Mouse (Mus musculus): Measurements from ENCODE around the gene Ikbke. TPM values are rescaled to one million over a fixed set of nuclear protein-coding genes. Genes with fewer than 3 reads are reported as not detected.
"Not testable (repeated sequence)": the region's sequence is repeated elsewhere in the genome, so short reads cannot be mapped to it uniquely, and the experiment has no call there.

The Ikbke gene
- polyA plus RNA-seq, 1 experiment: 15.3 TPM

DNA sequence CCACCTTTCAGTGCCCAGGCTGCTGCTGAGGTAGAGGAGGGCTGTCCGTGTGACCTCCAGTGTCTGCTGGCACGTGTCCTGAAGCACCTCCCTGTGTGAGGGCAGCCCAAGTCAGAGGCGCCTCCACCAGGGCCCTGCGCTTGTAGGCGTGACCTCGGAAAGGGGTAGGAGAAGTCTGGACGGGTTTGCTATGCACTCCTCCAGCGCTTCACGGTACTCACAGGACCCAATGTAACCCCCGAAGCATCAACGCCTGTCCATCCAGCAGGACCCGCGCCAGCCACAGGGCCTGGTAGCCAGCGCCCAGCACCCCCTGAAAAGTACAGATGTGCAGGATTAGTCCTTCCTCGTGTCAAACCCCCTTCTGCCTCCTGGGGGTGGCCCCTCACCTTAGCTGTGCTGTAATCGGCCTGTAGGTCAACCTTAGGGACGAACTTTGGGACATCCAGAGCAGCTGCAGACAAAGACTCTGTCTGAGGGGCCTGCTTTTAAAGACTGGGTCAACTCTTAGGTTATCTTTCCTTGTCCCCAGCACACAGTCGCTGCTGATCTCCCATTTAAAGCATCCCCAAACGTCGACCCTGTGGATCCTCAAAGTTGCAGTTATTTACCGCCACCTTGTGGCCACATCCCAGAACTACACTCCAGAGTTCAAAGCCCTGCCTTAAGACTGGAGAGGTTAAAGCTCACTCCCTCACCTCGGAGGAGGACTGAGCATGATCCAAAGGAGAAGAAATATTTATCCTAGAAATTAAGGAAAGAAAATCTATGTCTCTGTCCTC is 9.4 kb downstream of the Ikbke start:
- TF ChIP-seq CTCF (IDR thresholded peaks at IDR 0.05; ENCODE audit: insufficient read depth, low read length) (peak; percentile 76), POLR2A (IDR thresholded peaks at IDR 0.05; ENCODE audit: borderline replicate concordance, extremely low read depth, low read depth, low read length) (no peak)
- peak; percentile 68 for DNase-seq
- no peaks in the 10 kb centered on the region for H3K4me1 ChIP-seq (ENCODE audit: control insufficient read depth, insufficient read depth, low read length)
- H3K4me3 ChIP-seq (replicated peaks; ENCODE audit: extremely low read depth, low read depth, low read length): no peak overlapping the region
- 39% methylated on average over 22 of the region's 22 CpGs for WGBS

DNA sequence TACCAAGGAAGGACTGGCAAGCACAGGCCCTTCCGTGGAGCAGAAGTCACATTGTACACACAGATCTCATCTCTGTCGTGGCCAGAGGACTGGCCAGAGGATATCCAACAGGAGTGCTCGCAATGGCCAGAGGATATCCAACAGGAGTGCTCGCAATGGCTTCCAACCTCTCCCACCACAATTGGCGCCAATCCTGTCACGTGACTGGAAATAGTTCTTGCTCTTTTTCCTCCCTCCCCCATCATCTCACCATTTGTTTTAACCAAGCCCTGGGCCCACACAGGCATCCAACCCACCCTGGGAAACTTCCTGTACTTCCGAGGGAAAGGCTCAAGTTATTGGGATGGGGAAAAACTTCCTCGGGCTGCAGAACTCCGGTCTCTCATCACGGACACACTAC is 10.6 kb downstream of the Ikbke start:
- no peak overlapping the region for H3K4me3 ChIP-seq (replicated peaks; ENCODE audit: extremely low read depth, low read depth, low read length)
- 77% methylated on average over 10 of the region's 10 CpGs for WGBS
- H3K4me1 ChIP-seq (ENCODE audit: control insufficient read depth, insufficient read depth, low read length): no peaks in the 10 kb centered on the region
- no peak for DNase-seq
- TF ChIP-seq POLR2A (IDR thresholded peaks at IDR 0.05; ENCODE audit: borderline replicate concordance, extremely low read depth, low read depth, low read length) (no peak), CTCF (IDR thresholded peaks at IDR 0.05; ENCODE audit: insufficient read depth, low read length) (no peak)

DNA sequence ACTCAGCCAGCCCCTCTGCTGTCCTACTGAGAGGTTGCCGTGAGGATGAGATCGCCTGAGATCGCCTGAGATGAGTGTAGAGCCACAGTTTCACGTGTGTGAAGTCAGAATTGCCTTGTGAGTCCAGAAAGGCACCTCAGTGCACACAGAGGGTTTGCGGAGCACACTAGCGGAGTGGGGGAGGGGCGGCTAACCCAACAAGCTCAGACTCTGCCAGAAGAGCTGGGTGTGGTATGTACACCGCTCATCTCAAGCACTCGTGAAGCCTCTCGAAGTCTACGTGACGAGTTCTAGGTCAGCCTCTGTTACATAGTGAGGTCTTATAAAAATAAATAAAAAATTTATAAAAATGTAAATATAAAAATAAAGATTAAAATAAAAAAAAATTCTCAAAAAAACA is 15.5 kb downstream of the Ikbke start:
- DNase-seq: no peak
- Histone ChIP-seq H3K4me3 (replicated peaks; ENCODE audit: extremely low read depth, low read depth, low read length) (no peak overlapping the region), H3K4me1 (ENCODE audit: control insufficient read depth, insufficient read depth, low read length) (no peaks in the 10 kb centered on the region)
- WGBS: 66% methylated on average over 12 of the region's 12 CpGs
- TF ChIP-seq POLR2A (IDR thresholded peaks at IDR 0.05; ENCODE audit: borderline replicate concordance, extremely low read depth, low read depth, low read length) (no peak), CTCF (IDR thresholded peaks at IDR 0.05; ENCODE audit: insufficient read depth, low read length) (no peak)

DNA sequence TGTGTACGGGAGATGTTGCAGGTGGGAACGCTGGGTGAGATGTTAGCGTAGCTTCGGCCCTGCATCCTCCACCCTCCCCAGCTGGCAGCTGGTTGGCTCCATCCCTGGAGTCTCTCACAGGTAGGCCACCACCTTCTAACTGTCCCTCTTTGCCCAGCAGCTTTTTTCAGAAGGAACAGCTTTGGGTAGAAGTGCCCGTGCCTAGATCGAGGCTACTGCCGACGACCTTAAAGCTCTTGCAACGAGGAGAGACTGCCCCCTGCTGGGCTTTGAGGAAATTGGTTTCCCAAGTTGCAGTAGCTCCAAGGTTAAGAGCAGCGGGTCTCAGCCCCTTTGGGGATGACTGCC is 19.1 kb downstream of the Ikbke start:
- H3K4me3 ChIP-seq (replicated peaks; ENCODE audit: extremely low read depth, low read depth, low read length): no peak overlapping the region
- no peaks in the 10 kb centered on the region for H3K4me1 ChIP-seq (ENCODE audit: control insufficient read depth, insufficient read depth, low read length)
- DNase-seq: peak; percentile 70
- WGBS: 35% methylated on average over 10 of the region's 10 CpGs
- TF ChIP-seq POLR2A (IDR thresholded peaks at IDR 0.05; ENCODE audit: borderline replicate concordance, extremely low read depth, low read depth, low read length): no peak
- TF ChIP-seq CTCF (IDR thresholded peaks at IDR 0.05; ENCODE audit: insufficient read depth, low read length): peak; percentile 87

DNA sequence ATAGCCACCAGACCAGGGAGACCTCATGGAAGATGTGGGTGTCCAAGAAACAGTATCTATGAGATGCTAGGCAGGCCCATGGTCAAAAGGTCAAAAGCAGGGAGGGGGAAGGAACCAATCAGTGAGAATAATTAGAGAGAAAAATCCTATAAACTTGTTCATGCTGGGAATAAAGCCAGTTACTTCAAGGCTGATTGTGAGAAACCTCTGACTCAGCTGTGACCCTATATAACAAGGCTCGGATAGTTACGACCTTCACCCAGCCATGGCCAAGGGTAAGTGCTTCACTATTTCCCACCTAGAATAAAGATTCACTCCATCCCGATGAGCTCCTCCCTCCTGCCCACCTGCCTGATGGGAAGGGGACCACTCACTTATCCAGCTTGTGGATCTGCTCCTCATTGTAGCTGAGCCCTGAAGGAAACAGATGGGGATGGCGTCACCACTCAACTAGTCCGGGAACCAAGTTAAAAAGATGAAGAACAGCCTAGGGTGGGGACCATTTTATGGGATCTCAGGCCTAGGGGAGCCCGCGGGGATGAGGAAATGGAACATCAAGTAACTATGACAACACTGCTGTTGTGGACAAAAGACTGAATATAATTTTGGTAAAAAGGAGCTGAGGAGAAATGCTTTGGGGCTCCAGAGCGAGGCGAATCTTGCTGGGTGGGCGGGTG is 19.6 kb downstream of the Ikbke start:
- 77% methylated on average over 10 of the region's 10 CpGs for WGBS
- TF ChIP-seq CTCF (IDR thresholded peaks at IDR 0.05; ENCODE audit: insufficient read depth, low read length): no peak
- no peak for TF ChIP-seq POLR2A (IDR thresholded peaks at IDR 0.05; ENCODE audit: borderline replicate concordance, extremely low read depth, low read depth, low read length)
- no peak overlapping the region for H3K4me3 ChIP-seq (replicated peaks; ENCODE audit: extremely low read depth, low read depth, low read length)
- no peak for DNase-seq
- H3K4me1 ChIP-seq (ENCODE audit: control insufficient read depth, insufficient read depth, low read length): no peaks in the 10 kb centered on the region

DNA sequence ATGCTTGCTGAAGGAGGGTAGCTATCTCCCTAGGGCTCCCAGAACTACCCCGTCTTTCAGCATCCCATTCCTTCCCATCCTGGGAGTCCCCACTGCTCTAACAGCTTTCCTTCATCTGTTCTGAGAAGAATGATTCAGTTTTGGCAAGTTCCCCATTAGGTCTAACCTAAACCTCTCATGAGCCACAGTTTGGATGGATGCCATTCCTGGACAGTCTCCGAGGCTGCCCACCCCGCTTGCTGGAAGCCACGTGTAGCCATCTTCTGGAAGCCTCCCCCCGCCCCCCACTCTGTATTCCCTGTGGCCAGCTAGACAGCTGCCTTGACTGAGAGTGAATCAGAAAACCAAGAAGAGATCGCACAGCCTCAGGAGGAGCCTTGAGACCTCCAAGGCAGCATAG is 22.1 kb downstream of the Ikbke start:
- H3K4me3 ChIP-seq (replicated peaks; ENCODE audit: extremely low read depth, low read depth, low read length): no peak overlapping the region
- no peak for DNase-seq
- TF ChIP-seq CTCF (IDR thresholded peaks at IDR 0.05; ENCODE audit: insufficient read depth, low read length) (no peak), POLR2A (IDR thresholded peaks at IDR 0.05; ENCODE audit: borderline replicate concordance, extremely low read depth, low read depth, low read length) (no peak)
- H3K4me1 ChIP-seq (ENCODE audit: control insufficient read depth, insufficient read depth, low read length): no peaks in the 10 kb centered on the region
- WGBS: 78% methylated on average over 6 of the region's 6 CpGs

DNA sequence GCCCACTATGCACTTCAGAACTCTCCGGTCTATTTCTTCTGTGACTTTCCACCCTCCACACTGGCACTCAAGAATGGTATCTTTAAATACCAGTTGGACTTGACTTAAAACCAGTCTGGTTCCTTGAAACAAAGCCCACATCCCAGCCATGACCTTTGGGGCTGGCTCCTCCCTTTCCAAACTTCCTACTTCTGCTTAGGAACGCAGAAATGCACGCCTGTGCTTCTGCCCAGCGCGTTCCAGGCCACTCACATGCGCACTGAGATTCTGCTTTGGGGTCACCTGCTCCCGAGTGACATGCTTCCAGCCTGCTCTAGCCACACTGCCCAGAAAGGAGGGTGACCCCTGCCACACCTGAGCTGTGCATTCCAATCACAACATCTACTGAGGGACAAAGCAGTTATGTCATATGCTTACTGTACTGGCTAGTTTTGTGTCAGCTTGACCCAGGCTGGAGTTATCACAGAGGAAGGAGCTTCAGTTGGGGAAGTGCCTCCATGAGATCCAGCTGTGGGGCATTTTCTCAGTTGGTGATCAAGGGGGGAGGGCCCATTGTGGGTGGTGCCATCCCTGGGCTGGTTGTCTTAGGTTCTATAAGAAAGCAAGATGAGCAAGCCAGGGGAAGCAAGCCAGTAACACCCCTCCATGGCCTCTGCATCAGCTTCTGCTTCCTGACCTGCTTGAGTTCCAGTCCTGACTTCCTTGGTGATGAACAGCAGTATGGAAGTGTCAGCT is 26.7 kb downstream of the Ikbke start:
- not testable (repeated sequence) for DNase-seq; H3K4me3 ChIP-seq (replicated peaks; ENCODE audit: extremely low read depth, low read depth, low read length); H3K4me1 ChIP-seq (ENCODE audit: control insufficient read depth, insufficient read depth, low read length)
- 57% methylated on average over 7 of the region's 7 CpGs for WGBS

DNA sequence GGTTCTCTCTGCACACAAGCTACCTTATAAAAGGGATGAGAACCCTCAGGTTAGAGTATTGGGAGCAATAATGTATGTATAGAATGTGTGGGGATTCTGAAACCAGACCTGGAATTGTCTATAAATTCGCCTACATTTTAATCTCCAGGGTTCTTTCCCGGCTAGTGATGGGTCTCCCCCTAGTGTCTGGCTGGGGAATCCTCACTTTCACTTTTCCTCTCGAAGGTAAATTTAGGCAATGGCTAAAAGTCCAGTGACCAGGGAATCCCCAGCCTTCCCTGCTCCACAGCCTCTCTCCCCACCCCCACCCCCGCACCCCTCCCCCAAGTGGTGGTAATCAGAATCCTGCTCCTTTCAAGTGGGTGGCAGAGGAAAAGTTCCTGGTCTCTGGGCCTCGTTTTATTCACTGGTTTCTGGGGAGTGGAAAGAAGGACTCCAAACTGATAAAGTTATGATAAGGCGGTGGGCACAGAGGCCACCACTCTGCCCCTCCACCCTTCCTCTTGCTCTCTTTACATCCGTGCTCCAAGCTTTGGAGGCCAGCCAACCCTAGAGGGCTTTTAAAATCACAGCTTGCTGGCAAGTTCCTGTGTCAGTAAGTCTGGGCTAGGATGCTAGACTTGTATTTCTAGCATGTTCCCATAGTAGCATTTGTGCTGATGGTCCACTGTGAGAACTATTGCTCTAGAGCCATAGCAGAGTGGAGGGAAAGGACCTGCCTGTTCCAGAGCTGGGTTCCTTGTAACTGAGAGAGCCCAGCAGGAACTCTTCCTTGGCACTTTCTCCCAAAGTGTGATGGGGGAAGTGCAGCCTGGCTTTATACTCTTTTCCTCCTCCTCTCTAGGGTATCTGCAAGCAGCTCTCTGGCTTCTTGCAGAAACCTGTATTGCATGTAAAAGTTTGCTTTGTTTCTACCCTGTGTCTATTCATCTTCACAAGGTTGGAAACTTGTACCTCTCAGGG is 32.7 kb downstream of the Ikbke start:
- DNase-seq: peak; percentile 36
- no peak overlapping the region for H3K4me3 ChIP-seq (replicated peaks; ENCODE audit: extremely low read depth, low read depth, low read length)

DNA sequence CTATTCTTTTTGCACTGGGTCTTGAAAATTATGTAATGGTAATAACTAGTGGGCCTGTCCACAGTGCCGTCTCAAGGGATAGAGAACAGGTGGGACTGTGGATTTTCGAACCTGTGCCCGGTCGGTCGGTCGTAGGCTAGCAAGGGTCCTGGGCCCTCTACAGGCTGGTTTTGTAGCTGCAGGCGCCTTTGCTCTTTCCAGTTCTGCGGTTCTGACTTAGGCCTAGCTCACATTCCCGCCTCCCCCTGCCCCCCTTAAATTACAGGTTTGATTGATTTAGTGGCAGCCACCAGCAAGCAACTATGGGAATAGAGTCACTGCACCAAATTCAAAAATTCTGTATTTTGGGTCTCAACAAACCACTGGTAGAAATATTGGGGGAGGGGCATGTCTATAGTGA is 33.5 kb downstream of the Ikbke start:
- peak; percentile 45 for DNase-seq
- H3K4me1 ChIP-seq (ENCODE audit: control insufficient read depth, insufficient read depth, low read length): peaks cover 6% of the 10 kb centered on the region; the same call in 1 of the 2 replicates
- H3K4me3 ChIP-seq (replicated peaks; ENCODE audit: extremely low read depth, low read depth, low read length): peak overlapping the region; percentile 12
- WGBS: 6% methylated on average over 9 of the region's 9 CpGs
- TF ChIP-seq POLR2A (IDR thresholded peaks at IDR 0.05; ENCODE audit: borderline replicate concordance, extremely low read depth, low read depth, low read length) (no peak), CTCF (IDR thresholded peaks at IDR 0.05; ENCODE audit: insufficient read depth, low read length) (peak; percentile 60)

More for the DNA sequence above, 32.7 kb downstream of the Ikbke start:
- WGBS: 5% methylated on average over 7 of the region's 7 CpGs
- peaks cover 6% of the 10 kb centered on the region; the same call in 1 of the 2 replicates for H3K4me1 ChIP-seq (ENCODE audit: control insufficient read depth, insufficient read depth, low read length)
- TF ChIP-seq CTCF (IDR thresholded peaks at IDR 0.05; ENCODE audit: insufficient read depth, low read length) (peak; percentile 49; the same call in 1 of the 2 replicates), POLR2A (IDR thresholded peaks at IDR 0.05; ENCODE audit: borderline replicate concordance, extremely low read depth, low read depth, low read length) (no peak)
